Mouse (Mus musculus): Measurements from ENCODE around the gene Bri3.
"Not testable (repeated sequence)": the region's sequence is repeated elsewhere in the genome, so short reads cannot be mapped to it uniquely, and the experiment has no call there.

The Bri3 gene

DNA sequence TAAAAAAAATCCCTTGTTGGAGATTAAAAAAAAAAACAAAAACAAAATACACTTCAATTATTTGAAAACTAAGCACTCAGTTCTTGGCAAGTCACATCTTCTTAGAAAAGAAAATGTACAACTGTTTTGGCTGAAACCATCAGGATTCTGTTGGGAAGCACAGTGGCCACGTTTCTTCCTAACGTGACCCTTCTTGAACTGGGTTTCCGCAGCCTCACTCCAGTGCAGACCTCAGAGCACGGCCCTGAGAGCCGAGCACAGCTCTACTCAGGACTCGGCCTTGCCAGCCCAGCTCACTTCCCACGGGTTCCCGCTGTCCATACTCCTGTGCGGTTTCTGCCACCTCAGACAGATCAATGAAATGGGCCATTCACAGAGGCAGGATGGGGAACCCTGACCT is 44.2 kb downstream of the Bri3 start:
- CTCF ChIA-PET: no interaction called here

DNA sequence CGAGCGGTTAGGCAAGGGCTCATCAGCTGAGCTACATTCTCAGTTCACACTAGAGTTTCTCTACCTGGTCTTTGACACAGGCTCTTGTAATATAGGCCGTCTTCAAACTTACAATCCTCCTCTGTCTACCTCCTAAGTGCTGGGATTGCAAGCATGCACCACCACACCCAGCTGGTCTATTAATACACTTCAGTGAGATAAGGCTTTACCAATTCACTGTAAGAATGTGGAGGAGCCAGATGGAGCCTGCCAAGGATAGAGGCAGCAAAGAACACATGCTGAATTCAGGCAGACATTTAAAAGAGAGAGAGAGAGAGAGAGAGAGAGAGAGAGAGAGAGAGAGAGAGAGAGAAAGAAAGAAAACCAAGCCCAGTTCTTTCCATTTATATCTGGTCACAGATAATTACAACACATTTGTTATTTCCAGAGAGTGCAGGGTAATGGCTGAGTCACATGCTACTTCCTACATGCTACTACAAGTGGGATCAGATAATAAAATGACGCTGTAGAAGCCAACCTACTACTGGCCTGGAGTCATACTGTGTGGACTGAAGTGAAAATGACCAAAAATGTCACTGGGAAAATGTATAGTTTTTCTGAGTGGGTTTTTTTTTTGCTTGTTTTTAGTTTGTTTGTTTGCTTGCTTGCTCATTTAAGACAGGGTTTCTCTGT is 45.7 kb downstream of the Bri3 start:
- CTCF ChIA-PET: no interaction called here

DNA sequence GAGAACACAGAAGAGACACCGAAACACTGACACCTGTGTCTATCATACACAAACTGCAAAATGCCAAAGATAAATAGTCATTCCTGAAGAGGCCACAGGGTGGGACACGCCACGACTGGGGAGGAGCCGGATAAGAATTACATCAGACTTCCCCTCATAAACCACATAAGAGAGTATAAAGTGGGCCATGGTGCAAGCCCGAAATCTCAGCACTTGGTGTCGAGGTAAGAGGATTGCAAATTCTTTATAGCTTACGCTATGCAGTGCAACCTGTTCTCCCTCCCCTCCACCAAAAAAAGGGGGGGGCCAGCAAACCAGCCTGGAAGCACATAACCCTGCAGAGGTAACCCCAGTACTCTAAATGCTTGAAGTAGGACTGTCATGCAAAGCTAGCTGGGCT is 50.7 kb downstream of the Bri3 start:
- CTCF ChIA-PET: no interaction called here

DNA sequence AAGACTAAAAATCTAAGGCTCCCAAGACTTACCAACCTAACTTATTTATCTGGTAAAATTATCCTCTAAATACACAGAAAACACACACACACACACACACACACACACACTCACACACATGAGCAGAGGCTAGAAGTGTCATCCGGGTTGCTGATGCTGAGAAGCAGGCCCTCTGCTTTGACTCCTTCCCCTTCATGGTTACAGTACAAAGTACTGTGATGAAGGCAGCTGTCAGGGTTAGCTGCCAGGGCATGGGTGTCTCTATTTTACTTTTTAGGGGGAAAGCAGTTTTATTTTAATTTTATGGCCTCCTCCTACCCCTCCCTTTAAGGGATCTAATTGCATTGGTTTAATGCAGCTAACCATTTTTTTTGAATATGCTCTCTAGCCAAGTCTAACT is 51.1 kb downstream of the Bri3 start:
- CTCF ChIA-PET: no interaction called here

DNA sequence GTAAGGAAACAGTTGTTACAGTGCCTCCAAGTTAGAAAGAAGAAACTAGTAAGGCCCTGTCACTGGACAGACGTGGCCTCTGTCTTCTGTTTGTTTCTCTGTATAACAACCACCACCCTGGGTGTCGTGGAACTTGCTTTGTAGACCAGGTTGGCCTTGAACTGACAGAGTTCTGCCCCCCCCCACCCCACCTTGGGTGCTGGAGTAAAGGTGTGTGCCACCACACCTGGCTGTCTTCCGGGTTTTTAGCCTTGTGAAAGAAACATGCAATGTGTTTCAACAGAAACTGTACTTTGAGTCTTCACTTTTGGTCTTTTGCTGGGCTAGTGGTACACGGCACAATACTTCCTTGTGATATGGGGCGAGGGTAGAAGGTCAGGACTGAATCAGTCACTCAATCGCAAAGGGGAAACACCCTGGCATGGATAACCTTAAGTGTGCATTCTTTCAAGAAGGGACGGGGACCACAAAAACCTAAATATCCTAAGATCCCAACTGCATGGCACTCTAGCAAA is 51.9 kb downstream of the Bri3 start:
- CTCF ChIA-PET: no interaction called here

DNA sequence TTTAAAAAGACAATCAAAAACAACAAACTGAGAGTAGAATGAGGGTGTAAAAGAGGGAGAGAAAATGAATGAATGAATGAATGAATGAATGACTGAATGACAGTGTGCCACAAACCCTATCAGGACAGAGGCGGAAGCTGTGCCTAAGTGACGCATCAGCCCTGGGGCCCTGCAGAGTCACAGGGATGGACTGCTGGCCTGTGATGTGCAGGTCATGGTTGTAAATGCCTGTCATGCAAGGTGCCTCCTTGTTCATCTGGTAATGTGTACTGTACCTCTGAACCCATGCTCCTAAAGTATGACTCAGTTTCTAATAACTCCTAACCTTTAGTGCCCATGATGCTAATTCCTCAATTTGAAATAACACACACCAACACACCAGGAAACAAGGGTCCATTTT is 58.8 kb downstream of the Bri3 start:
- CTCF ChIA-PET: interaction anchor here (0.5 kb wide), 1 partner anchor 50 kb away, joined by 5 read pairs; no protein-coding TSS in a partner anchor

DNA sequence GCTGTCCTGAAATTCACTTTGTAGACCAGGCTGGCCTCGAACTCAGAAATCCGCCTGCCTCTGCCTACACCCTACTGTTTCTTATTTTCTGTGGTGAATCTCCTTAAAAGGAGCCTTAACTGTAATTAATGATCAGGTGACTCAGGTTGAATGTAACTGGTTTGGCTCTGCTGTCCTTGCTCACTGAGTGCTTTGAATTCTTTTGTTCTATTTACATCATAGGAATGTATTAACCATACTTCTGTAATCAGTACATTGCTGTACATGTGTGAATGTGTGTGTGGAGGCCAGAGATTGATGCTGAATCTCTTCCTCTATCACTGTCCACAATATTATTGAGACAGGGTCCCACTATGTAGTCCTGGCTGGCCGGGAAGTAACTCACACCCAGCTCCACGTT is 64.7 kb downstream of the Bri3 start:
- CTCF ChIA-PET: no interaction called here

DNA sequence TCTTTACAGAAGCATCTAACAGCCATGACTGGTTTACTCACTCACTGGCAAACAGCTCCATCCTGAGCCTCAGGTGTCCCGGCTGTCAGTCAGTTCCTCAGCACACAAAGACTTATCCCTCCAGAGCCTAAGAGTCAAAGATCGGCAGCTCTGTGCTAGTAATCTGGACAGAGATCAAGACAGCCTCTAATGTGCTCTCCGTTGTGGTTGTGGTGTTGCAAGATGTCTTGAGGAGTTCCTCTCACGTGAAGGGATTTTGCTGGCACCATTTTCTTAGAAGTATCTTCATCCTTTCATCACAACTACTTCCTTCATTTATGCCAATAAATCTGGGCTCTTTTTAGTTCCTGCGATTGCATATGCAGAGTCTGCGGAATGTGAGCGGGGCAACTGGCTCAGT is 67.9 kb downstream of the Bri3 start:
- CTCF ChIA-PET: no interaction called here

DNA sequence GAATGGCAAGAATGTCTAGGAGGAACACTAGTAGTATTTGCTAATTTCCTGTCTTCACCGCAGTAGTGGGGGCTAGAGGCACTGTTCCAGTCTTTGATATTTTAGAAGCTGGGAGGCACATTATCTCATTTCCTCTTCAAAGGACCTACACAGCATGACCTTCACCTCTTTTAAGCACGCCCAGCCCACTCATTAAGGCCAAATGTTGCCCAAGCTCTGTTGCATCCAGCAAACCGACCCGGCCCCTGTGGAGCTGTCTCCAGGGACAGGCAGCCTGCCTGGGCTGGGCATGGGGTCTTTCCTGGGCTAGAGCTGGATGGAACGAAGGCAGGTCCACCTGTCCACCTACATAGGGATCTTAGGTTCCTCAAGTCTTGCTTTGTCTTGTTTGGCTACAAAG is 69.1 kb downstream of the Bri3 start:
- CTCF ChIA-PET: no interaction called here

DNA sequence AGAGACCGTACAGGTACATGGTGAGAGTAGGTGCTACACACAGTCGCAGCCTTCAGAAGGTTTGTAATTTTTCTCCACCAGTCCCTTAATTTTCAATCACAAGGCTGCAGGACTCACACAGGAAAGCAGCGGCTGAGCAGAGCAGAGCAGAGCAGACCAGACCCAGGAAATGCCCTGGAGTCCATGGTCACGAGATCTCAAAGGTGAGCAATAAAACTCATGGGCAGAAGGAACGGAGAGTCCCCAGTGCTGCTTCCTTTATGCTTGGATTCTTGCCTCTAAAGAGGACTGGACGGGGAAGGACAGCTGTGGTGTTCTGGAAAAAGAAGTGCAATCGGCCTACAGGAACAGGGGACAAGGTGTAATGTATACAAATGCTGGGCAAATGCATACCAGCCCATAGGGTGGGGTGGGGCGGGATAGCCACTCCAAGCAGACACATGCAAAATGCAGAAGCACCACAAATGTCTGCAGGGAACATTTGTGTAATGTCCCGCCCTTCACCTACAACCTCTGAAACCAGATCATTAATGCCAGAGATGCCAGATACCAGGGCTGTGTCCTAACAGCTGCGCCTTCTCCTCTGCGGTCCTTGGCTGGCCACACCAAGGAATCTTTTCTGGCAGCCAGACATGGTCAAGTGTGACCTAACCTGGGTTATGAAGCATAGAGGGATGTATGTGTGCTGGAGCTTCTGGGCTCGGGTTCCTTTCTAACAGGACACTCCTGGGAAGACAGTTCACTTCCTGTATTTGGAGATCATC is 70.7 kb downstream of the Bri3 start:
- CTCF ChIA-PET: no interaction called here

DNA sequence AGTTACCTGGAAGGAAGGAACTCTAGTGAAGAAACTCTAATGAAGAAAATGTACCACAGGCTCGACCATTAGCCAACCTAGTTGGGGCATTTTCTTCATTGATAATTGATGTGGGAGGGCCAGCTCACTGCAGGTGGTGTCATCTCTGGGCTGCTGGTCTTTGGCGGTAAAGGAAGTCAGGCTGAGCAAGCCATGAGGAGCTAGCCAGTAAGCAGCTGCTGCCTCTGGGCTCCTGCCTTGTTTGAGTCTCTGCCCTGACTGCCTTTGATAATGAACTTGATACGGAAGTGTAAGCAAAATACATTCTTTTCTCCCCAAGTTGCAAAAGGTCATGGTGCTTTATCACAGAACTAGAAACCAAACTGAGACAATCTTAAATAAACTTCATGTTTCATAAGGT is 72.2 kb downstream of the Bri3 start:
- CTCF ChIA-PET: no interaction called here

DNA sequence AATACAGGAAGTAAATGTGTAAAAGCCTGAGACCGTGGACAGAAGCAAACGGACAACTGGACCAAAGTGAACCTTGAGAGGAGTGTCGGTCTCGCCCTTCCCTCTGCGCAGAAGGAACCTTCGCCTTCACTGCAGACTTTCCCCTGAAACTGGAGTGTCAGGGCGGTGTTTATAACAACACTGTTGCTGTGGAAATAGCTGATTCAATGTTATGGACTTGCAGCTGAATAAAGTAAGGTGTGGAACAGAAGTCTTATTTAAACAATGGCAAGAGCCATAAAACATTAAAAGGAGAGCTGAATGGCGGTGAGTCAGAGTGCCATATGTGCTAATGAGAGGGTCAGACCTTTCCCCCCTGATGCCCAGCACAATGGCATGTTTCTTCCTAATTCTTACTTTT is 73.2 kb downstream of the Bri3 start:
- CTCF ChIA-PET: interaction anchor here (0.7 kb wide), 1 partner anchor 46 kb away, joined by 4 read pairs; no protein-coding TSS in a partner anchor

DNA sequence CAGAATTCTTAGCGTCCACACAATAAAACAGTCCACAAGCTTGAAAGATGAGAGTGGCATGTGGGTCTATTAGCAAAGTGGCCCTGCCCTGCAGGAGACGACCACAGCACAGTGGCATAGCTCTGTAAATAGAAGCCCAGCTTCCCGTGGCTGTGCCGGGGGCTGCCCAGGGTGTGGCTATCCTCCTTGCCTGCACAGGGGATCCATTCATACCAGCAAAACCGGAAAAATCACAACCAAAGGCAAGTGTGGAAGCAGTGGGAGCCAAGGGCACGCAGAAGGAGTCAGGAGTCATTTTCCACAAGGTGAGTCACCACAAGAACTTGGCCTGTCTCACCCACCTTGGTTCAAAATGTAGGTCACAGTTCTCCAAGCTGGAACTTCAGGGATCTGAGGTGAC is 74.0 kb downstream of the Bri3 start:
- CTCF ChIA-PET: no interaction called here

DNA sequence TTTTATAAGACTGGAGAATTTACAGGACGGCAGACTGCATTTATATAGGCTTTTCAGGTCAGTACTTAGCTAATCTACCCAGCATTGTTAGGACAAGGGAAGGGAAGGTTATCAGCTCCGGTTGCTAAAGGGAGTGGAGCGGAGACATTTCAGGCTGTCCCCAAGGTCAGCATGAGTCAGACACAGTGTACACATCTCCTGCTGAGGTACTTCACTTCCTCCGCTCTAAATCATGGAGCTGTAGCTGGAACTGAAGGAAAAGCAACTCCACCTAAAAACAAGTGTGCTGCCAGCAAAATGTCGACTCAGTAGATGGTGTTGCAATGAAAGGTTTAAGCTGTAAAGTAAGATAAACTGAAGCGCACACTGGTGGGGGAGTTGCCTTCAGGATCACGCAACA is 77.4 kb downstream of the Bri3 start:
- CTCF ChIA-PET: no interaction called here

DNA sequence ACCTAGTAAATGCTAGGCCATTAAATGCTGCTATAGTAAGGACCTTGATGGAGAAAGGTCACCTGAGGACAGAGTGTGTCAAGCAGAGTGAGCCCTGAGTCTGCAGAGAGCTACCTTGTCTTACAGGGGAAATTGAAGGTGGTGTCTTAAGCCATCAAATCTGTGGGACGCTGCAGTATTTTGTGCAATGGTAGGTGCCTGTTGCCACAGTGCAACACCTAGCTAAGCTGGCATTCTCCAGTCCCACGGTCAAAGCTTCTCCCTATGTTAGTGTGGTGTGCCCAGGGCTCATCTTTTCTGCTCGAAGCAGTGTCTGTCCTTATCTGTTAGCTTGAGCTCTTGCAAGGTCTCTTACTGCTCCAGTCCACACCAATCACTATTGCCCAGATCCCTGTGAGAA is 78.5 kb downstream of the Bri3 start:
- CTCF ChIA-PET: no interaction called here

DNA sequence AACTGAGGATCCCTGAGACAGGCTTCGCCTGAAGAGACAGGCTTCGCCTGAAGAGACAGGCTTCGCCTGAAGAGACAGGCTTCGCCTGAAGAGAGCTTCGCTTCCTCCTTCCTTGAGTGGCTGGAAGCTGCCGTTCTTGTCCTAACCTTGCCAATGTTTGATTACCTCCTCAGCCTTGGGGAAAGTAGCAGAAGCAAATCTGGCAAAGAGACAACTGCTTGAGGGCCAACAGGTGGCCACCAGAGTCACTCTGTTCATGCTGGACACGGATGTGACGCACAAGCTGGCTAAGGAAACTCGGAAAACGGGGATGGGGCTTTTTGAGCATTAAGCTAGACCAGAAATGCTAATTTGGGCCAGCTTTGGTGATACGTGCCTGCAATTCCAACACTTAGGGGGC is 89.8 kb downstream of the Bri3 start:
- CTCF ChIA-PET: no interaction called here

DNA sequence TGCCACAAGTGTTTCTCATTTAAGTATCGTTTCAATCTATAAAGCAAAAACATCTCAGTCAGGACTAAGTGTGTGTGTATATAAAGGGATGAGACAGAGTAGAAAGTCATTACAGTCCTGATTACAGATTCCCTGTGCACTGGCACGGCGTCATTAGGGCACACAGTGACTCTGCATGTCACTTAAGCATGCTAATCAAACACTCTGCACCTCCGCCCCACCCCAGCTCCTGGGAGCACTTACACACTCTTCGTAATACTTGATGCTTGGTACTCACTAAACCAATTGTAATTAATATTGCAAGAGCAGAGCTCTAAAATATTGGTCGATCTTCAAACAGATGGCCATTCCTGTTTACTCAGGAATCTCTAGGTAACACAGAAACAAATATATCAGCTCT is 91.1 kb downstream of the Bri3 start:
- CTCF ChIA-PET: not testable (repeated sequence)

DNA sequence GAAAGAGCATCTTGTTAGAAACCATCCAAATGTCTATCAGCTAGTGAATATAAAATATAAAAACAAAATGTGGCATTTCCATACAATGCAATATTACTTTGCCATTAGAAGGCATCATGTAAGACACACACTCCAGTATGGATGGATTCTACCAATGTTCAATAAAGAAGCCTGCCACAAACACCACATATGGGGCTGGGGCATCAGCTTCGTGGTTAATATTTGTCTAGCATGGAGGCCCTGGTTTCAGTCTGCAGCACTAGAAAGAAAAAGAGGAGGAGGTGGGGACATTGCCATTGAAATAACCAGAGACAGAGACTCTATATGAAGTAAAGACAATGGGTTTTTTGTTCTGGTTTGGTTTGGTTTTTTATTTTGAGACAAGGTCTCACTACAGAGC is 94.5 kb downstream of the Bri3 start:
- CTCF ChIA-PET: no interaction called here

DNA sequence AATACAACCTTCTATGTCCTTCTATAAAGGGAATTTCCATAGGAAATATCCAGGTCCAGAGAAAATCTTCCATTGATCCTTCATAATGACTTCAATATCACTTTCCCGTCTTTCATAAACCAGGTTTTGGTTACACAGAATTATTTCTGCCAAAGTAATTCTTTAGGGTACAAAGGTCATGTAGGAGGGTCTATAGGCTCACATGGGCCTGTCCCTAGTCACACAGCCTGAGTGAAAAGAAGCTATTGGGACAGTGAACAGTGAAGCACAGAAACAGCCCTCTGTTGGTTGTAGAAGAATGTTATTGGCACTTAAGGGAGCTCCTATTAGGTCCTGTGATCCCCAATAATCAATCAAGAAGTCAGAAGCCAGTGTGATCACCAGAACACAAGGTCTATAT is 96.8 kb downstream of the Bri3 start:
- CTCF ChIA-PET: no interaction called here

DNA sequence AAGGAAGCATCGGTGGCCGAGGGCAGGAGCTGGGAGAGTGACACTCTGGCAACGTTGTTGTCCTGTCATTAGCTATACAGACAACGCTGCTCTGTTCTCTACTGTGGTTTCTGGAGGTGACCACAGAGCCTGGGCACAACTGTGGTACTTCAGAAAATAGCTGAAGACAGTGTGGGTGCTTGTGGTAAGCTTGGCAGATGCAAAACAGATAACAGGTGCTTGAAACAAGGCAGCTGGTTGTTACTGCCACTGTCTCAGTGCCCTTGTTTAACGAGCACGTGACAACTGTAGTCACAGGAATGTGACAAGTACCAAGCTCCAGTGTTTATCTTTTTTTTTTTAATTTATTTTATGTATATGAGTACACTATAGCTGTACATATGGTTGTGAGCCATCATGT is 100.4 kb downstream of the Bri3 start:
- CTCF ChIA-PET: no interaction called here

DNA sequence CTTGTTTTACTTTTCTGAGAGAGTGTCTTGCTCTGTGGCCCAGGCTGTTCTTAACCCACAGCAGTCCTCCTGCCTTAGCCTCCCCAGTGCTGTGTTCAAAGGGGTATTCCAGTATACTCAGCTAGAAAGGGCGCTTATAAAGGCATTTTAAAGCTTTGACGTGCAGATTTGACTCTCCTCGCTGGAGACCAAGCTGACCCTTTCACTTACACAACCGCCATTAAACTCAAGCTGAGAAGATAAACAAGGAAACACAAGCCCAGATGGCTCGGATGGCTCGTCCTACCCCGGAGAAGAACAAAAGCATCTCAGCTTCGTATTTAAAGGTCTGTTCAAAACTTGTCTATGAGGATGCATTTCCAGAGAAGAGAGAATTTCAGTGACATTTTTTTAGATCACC is 106.9 kb downstream of the Bri3 start:
- CTCF ChIA-PET: no interaction called here

DNA sequence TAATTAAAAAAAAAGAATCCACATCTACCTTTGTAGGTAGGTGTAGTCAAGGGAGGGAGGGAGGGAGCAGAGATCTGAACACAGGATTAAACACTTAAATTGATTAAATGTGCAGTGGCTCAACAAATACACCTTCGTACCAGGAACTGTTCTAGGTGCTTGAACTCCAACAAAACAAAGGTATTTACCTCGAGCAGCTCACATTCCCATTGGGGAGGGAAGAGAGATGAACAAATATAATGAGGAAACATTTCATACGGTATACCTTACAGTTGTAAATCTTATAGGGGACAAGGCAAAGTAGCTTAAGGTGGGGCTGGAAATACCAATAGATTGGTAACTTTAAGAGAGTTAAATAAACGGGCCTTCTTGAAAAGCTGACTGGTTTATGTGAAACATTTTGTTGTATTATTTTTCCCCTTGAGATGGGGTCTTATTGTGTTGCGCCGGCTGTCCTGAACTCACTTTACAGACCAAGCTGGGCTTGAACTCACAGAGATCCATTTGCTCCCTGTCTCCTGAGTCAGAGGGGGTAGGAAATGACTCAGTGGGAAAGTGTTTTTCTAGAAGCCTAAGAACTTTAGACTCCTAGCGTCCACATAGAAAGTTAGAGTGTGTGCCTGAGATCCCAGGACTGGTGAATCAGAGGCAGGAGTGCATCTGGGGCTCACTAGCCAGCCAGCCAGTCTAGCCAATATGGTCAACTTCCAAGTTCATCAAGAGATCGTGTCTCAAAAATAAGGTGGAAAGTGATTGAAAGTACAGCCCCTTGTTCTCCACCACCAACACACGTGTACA is 108.2 kb downstream of the Bri3 start:
- CTCF ChIA-PET: no interaction called here
